Mouse (Mus musculus) layer of hippocampus, adult 9-11 months (tissue): ENCODE results near the gene Vmn1r195.
"Not testable (repeated sequence)": the region's sequence is repeated elsewhere in the genome, so short reads cannot be mapped to it uniquely, and the experiment has no call there.

ENCODE experiments used
- DNase-seq: peaks from one replicate; pipeline ENCODE4 v3.0.0; 2022

The Vmn1r195 gene

GRCm38 (mm10) chr13:22270222-22270621, at the start of gene Vmn1r195:
Gene Vmn1r195, plus strand, starts transcription at chr13:22270522.
- not testable (repeated sequence) for DNase-seq

DNA sequence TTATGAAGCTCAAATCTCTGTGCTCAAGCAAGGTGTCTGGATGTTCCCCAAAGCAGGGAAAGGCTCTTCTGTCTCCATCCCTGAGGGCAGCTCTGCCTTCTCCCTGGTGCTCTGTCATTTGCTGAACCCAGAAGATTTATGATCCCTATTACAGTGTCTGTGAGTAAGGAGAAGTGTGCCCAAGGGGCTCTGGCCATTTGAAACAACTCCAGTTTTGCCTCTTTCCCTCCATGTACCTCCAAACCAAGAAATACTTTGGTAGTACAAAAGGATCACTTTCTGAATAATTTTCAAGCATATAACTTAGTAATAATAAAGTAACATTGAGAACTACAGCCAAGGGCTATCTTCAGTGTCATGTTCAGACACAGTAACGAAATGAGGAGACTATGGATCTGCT, 47.3 kb upstream of the Vmn1r195 start, which contains the start of gene Vmn1r193:
TSS of gene Vmn1r193 (minus strand) at position 101 of the 400 bp plus-strand sequence.
- not testable (repeated sequence) for DNase-seq

GRCm38 (mm10) chr13:22243915-22244314, 26.4 kb upstream of the Vmn1r195 start, which contains the start of gene Vmn1r194:
Gene Vmn1r194, plus strand, starts transcription at chr13:22244215.
- no peak for DNase-seq

DNA sequence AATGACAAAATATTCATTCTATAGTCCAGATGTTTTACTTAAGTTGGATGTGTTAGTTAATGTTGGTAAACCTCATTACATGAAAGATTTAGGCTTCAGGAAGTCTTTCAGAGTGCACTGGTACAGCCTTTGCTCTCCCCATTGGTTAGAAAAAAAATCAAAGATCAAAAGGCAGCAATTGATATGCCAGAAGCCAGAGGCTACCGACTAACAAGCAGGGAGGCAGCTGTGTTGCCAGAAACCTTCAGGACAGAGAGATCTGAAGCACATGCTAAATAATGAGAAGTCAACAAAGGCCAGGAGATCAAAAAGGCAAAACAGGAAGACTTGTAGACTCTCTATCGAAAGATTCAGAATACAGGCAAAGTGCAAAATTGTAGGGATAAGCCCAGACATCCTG, 1.4 kb downstream of the Vmn1r195 start:
- DNase-seq, result no peak

GRCm38 (mm10) chr13:22284578-22284977, 14.3 kb downstream of the Vmn1r195 start:
- DNase-seq, result no peak

- no peak for DNase-seq
These were observed 19.3 kb downstream of the Vmn1r195 start, which contains the start of gene Vmn1r196 for GRCm38 (mm10) chr13:22289620-22290019. Gene Vmn1r196, plus strand, starts transcription at chr13:22289920.

- not testable (repeated sequence) for DNase-seq
These were observed 37.8 kb downstream of the Vmn1r195 start for GRCm38 (mm10) chr13:22308075-22308474.

DNA sequence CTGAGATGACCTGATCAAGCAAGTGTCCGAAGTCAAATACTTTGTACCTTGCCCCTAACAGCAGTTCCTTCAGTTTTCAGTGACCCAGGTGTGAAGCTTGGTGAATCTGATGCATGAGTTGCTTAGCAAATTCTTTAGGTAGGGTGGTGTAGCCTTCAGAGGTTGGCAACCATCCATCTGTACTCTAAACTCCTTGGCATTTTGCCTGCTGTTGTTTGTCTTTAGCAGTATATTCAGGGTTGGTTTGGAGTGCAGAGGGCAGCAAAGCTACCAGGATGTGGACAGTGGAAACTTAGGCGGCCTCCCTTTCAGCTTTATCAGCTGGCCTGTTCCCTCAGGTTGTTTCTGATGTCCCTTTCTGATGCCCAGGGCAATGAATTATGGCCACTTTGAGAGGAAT, 45.0 kb downstream of the Vmn1r195 start:
- no peak for DNase-seq

GRCm38 (mm10) chr13:22317366-22317765, 47.0 kb downstream of the Vmn1r195 start:
- DNase-seq, result no peak

DNA sequence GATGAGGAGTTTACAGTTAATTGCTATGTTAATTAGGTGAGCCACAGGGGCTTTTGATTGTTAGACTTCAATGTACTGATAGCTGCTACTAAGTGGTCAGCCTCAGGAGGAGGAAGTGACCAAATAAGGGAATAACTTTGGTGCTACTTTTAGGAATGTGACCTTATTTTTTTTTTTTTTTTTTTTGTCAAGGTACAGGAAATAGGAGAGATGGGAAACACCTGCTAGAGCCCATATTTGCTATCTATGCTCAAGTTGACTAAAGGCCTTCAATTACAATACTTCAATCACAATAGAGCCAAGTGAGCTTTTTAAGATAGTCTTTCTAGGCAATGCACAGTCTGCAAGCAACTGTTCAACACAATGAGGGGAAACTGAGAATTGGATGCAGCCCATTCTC, 49.8 kb downstream of the Vmn1r195 start:
- DNase-seq, result no peak

- DNase-seq, result no peak
These were observed 54.0 kb downstream of the Vmn1r195 start, which contains the start of gene Vmn1r197 for GRCm38 (mm10) chr13:22324289-22324688. Gene Vmn1r197, plus strand, starts transcription at chr13:22324589.
